Mouse (Mus musculus) kidney, postnatal 0 days (tissue): ENCODE measurements around the gene Tmem210. TPM values are rescaled to one million over a fixed set of nuclear protein-coding genes. Genes with fewer than 3 reads are reported as not detected.

Source experiments
- ATAC-seq: fragments of 200-750 bp; cut with Nextera tagmentation; replicated peaks from 2 replicates; pipeline ENCODE4 v1.8.0; 2017; ENCODE audit warnings: low read depth, moderate number of reproducible peaks, moderate TSS enrichment, moderate library complexity; ENCODE audit not compliant: low FRiP score
- DNase-seq: peaks from one replicate; pipeline ENCODE4 v3.0.0-alpha.2; 2016; ENCODE audit warnings: low spot score
- H3K27ac ChIP-seq: fragments of 300-500 bp; sonication (generic); 2 replicates; pipeline ENCODE4 v1.5.1; 2014; ENCODE audit warnings: mild to moderate bottlenecking
- H3K27me3 ChIP-seq: fragments of 300-500 bp; sonication (generic); 2 replicates; pipeline ENCODE4 v1.6.1; 2014; ENCODE audit warnings: low read length, mixed read lengths; ENCODE audit not compliant: insufficient read depth
- H3K36me3 ChIP-seq: fragments of 300-500 bp; sonication (generic); 2 replicates; pipeline ENCODE4 v1.6.1; 2014; ENCODE audit warnings: low read length, mixed read lengths; ENCODE audit not compliant: insufficient read depth
- H3K4me1 ChIP-seq: fragments of 300-500 bp; sonication (generic); replicated peaks from 2 replicates; pipeline ENCODE4 v1.6.1; 2014; ENCODE audit warnings: antibody characterized with exemption, low read length, mixed read lengths; ENCODE audit not compliant: insufficient read depth
- H3K4me2 ChIP-seq: fragments of 300-500 bp; sonication (generic); 2 replicates; pipeline ENCODE4 v1.6.1; 2014; ENCODE audit warnings: mild to moderate bottlenecking, low read length, moderate library complexity, mixed read lengths
- H3K4me3 ChIP-seq: fragments of 300-500 bp; sonication (generic); replicated peaks from 2 replicates; pipeline ENCODE4 v1.5.1; 2014; ENCODE audit warnings: low read depth, low read length
- H3K9ac ChIP-seq: fragments of 300-500 bp; sonication (generic); 2 replicates; pipeline ENCODE4 v1.6.1; 2014; ENCODE audit warnings: low read depth, low read length
- H3K9me3 ChIP-seq: fragments of 300-500 bp; sonication (generic); replicated peaks from 2 replicates; pipeline ENCODE4 v1.6.1; 2016; ENCODE audit warnings: low read length, inconsistent platforms, mixed read lengths
- CTCF ChIP-seq: IDR thresholded peaks from 2 replicates; pipeline ENCODE4 v1.5.1; 2016; ENCODE audit warnings: antibody characterized with exemption, low read depth, mild to moderate bottlenecking, moderate library complexity
- WGBS: fragments of 180-500 bp; shearing (Covaris S2); extraction: QIAGEN DNeasy Blood & Tissue Kit; methylation state at CpG from one replicate; pipeline ENCODE4 v1.1.7; 2014; 5-methylcytosine and 5-hydroxymethylcytosine counted together
- polyA plus RNA-seq: library from polyadenylated mRNA; unstranded; fragments of >200 nt; fragmentation: Nextera tagmentation; extraction: Ambion mirVana; gene quantifications from 2 replicates; pipeline ENCODE4 v1.2.1, GENCODE M21; 2015

Gene Tmem210
- polyA plus RNA-seq, 1 experiment from 2014 or later: not detected

DNA sequence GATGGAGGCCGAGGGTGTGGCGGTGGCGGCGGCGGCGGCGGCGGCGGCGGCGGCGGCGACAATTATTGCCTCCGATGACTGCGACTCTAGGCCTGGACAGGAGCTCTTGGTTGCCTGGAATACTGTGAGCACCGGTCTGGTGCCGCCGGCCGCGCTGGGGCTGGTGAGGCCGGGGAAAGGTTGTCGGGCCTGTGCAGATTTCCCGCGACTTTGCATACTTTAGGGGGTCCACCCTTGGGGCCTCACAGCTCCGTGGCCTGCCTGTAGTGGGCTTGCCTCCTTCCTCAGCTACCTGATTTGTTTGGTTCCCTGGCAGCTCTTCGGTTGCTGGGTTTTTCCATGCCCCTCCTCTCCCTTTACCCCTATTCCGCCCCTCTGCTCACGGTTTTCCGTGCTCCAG, 15.4 kb upstream of the Tmem210 start:
- Histone ChIP-seq H3K4me1 (peaks cover 19% of the 10 kb centered on the region), H3K27ac (peak overlapping the region; percentile 51), H3K9ac (peak overlapping the region; percentile 70), H3K9me3 (no peaks in the 10 kb centered on the region), H3K36me3 (peaks cover 54% of the 10 kb centered on the region), H3K4me2 (peak overlapping the region; percentile 73), H3K4me3 (peak overlapping the region; percentile 59), H3K27me3 (no peaks in the 10 kb centered on the region)
- ATAC-seq (peak; percentile 63), DNase-seq (no peak)
- WGBS: under 1% methylated on average over 29 of the region's 29 CpGs
- TF ChIP-seq CTCF: no peak

DNA sequence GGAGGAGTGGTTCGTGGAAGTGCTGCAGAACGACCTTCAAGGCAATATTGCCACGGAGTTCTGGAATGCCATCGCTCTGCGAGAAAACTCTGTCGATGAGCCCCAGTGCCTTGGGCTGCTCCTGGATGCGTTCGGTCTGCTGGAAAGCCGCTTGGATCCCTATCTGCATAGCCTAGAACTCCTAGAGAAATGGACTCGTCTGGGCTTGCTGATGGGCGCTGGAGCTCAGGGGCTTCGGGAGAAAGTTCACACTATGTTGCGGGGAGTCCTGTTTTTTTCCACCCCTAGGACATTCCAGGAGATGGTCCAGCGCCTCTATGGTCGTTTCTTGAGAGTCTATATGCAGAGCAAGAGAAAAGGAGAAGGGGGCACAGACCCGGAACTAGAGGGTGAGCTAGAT, 14.9 kb upstream of the Tmem210 start:
- 0 out of 2 replicates have a peak overlapping the region, but pooled peaks have one; percentile 51 for H3K27ac ChIP-seq
- WGBS: 27% methylated on average over 16 of the region's 16 CpGs
- peaks cover 59% of the 10 kb centered on the region for H3K36me3 ChIP-seq
- H3K4me2 ChIP-seq: peak overlapping the region; percentile 73
- ATAC-seq: no peak
- H3K27me3 ChIP-seq: no peaks in the 10 kb centered on the region
- peaks cover 19% of the 10 kb centered on the region for H3K4me1 ChIP-seq
- peak overlapping the region; percentile 70 for H3K9ac ChIP-seq
- peak overlapping the region; percentile 59 for H3K4me3 ChIP-seq
- H3K9me3 ChIP-seq: no peaks in the 10 kb centered on the region
- TF ChIP-seq CTCF: no peak
- no peak for DNase-seq

DNA sequence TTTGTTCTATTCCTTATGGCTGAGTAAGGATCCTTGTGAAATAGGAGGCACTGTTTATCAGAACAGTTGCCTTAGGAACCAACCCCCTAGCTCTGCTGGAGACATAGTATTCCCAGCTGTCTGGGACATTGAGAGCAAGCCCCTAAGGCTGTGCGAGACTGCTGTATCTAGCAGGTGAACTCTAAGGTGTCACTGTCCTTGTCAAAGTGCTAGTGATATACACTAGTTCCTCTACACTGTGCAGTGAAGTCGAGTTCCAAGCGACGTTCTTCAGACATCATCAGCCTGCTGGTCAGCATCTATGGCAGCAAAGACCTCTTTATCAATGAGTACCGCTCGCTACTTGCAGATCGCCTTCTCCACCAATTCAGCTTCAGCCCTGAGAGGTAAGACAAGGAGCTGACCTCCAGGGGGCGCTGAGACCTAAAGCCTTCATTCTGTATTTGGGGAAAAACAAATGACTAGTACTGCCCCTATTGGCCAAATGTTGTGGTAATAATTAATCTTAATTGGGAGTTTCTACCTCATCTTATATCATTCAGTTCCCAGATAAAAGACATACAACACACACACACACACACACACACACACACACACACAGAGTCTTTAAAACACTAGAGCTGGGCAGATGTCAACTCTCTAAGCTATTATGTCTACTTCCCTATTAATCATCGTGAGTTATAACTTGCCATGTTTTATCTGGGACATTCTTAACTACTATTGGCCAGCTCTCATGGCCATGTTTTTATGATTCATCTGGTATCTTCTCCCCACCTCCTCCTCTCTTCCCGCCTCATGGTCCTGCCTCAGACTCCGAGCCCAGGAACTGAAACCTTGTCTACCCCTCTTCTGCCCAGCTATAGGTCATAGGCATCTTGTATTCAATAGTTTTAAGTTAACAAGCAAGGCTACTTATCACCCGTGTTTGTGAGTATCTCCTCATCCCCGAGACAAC, 8.7 kb upstream of the Tmem210 start:
- Histone ChIP-seq H3K4me1 (no peaks in the 10 kb centered on the region), H3K9me3 (no peaks in the 10 kb centered on the region), H3K4me2 (no peak overlapping the region), H3K27me3 (no peaks in the 10 kb centered on the region), H3K36me3 (peaks cover 80% of the 10 kb centered on the region), H3K27ac (no peak overlapping the region), H3K9ac (no peak overlapping the region), H3K4me3 (no peak overlapping the region)
- ATAC-seq (no peak; the same call in 1 of the 2 replicates), DNase-seq (peak; percentile 89)
- 62% methylated on average over 13 of the region's 13 CpGs for WGBS
- TF ChIP-seq CTCF: peak; percentile 95

DNA sequence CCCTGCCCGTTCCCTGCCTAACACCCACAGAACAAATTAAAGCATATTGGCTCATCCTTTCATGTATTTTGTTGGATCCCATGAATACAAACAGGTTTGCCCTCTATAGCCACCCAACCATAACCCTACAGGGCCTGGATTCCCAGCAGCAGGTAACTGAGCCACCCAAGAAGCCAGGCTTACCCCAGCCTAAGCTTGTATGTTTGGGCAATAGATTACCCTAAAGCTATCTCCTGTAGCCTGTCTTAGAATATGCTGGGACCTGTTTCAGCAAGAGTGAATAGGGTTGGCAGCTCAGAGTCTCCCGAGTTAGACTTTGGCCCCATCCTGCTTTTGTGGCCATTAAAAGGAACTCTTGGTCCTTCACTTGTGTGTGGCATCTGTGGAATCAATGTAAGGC, 2.4 kb upstream of the Tmem210 start:
- TF ChIP-seq CTCF: no peak
- Histone ChIP-seq H3K9me3 (no peaks in the 10 kb centered on the region), H3K36me3 (peaks cover 48% of the 10 kb centered on the region), H3K9ac (no peak overlapping the region), H3K4me2 (no peak overlapping the region), H3K27ac (no peak overlapping the region; the same call in 1 of the 2 replicates), H3K4me3 (no peak overlapping the region), H3K27me3 (peaks cover 26% of the 10 kb centered on the region), H3K4me1 (peaks cover 8% of the 10 kb centered on the region; the same call in 1 of the 2 replicates)
- WGBS: 85% methylated on average over 2 of the region's 2 CpGs
- no peak for ATAC-seq
- DNase-seq: no peak

DNA sequence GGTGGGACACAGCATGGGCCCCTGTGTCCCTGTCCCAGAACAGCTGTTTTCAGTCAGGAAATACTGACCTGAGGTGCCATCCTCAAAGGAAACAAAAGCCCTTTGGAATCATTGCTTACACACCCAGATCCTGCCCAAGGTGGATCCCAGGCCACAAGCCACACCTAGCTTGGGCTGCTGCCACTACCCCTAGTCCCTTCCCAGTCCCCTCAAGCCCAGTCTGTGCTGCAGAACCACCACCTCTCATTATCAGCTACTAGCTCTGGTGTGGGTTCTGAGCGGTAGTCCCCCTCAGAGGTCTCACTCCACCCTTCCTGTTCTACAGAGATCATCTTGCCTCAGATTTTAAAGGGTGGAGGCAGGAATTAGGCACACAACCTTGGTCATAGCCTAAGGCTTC, 1.6 kb upstream of the Tmem210 start:
- H3K27ac ChIP-seq: peak overlapping the region; percentile 27
- peaks cover 42% of the 10 kb centered on the region for H3K36me3 ChIP-seq
- no peak overlapping the region for H3K4me3 ChIP-seq
- WGBS: 90% methylated on average over 1 of the region's 1 CpGs
- no peak overlapping the region for H3K4me2 ChIP-seq
- TF ChIP-seq CTCF: no peak
- no peak overlapping the region for H3K9ac ChIP-seq
- ATAC-seq: no peak
- peaks cover 34% of the 10 kb centered on the region for H3K27me3 ChIP-seq
- H3K9me3 ChIP-seq: no peaks in the 10 kb centered on the region
- DNase-seq: no peak
- peaks cover 12% of the 10 kb centered on the region; the same call in 1 of the 2 replicates for H3K4me1 ChIP-seq

DNA sequence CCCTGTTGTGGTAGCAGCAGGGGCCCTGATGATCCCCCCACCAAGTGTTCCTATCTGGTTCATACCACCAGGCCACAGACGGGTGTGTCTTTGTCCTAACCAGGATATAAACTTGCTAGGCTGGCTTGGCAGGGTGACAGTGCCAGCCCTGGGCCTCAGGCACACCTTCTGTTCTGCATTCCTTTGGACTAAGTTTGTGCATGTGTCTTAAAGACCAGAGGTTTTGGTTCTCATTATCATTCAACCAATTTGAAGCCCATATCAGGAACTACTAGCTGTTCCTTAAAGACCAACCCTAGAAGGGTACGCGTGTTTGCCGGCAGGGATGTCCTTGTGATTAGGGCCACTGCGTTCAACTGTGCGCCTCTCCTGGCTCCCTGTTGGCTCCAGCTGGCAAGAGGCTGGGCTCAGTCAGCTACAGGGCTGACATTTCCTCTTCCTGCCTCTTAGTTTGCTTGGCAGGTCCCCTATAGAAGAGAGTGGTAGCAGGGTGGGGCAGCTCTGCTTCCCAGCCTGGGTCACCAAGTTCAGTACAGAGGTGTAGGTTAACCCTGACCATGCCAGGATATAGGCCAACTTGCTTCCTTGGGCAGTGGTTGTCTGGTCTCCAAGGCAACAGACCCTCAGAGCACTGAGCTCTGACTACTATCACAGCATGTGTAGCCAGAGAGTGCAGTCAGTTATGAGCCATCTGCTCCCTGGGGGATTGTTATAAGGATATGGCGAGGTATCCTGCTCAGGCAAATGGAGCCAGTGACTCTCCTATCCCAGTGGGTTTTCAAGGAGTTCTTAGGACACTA, 908 bp upstream of the Tmem210 start:
- H3K9me3 ChIP-seq: no peaks in the 10 kb centered on the region
- peak overlapping the region; percentile 55 for H3K27ac ChIP-seq
- no peak; the same call in 1 of the 2 replicates for ATAC-seq
- H3K36me3 ChIP-seq: peaks cover 39% of the 10 kb centered on the region
- WGBS: 47% methylated on average over 7 of the region's 7 CpGs
- no peak overlapping the region for H3K4me2 ChIP-seq
- DNase-seq: no peak
- H3K9ac ChIP-seq: no peak overlapping the region
- TF ChIP-seq CTCF: no peak
- peaks cover 41% of the 10 kb centered on the region for H3K27me3 ChIP-seq
- no peak overlapping the region for H3K4me3 ChIP-seq
- peaks cover 12% of the 10 kb centered on the region; the same call in 1 of the 2 replicates for H3K4me1 ChIP-seq
